Mouse (Mus musculus): ENCODE measurements at regions not wholly inside any gene's neighbourhood (a gene's known extent, or its start where the extent isn't known, plus 50 kb on each side); places are given as distances from the start of the nearest gene placed in this dataset.

GRCm38 (mm10) chr10:15179585-15179984 is 461.6 kb upstream of the Gje1 start:
- H3K27ac ChIP-seq (ENCODE audit: control insufficient read depth, insufficient read depth, low read depth, low read length, poor library complexity) = no peak overlapping the region
- H3K4me1 ChIP-seq (ENCODE audit: control insufficient read depth, insufficient read depth, low read length) = no peaks in the 10 kb centered on the region
- TF ChIP-seq CTCF (IDR thresholded peaks at IDR 0.05; ENCODE audit: control insufficient read depth, insufficient read depth, low read length) (no peak), POLR2A (IDR thresholded peaks at IDR 0.05; ENCODE audit: borderline replicate concordance, control insufficient read depth, low read depth, low read length) (no peak)
- H3K4me3 ChIP-seq (replicated peaks; ENCODE audit: control insufficient read depth, low read depth, low read length) = no peak overlapping the region
- 85% methylated on average over 6 of the region's 6 CpGs for WGBS

GRCm38 (mm10) chr10:15174421-15174820 is 456.4 kb upstream of the Gje1 start:
- 64% methylated on average over 1 of the region's 1 CpGs for WGBS
- H3K4me3 ChIP-seq (replicated peaks; ENCODE audit: control insufficient read depth, low read depth, low read length) = no peak overlapping the region

GRCm38 (mm10) chr10:15172558-15172957 is 454.5 kb upstream of the Gje1 start:
- TF ChIP-seq POLR2A (IDR thresholded peaks at IDR 0.05; ENCODE audit: borderline replicate concordance, control insufficient read depth, low read depth, low read length) (no peak), CTCF (IDR thresholded peaks at IDR 0.05; ENCODE audit: control insufficient read depth, insufficient read depth, low read length) (no peak)
- WGBS = 57% methylated on average over 1 of the region's 1 CpGs

More at GRCm38 (mm10) chr10:15174421-15174820, 456.4 kb upstream of the Gje1 start:
- Histone ChIP-seq H3K27ac (ENCODE audit: control insufficient read depth, insufficient read depth, low read depth, low read length, poor library complexity) (no peak overlapping the region), H3K4me1 (ENCODE audit: control insufficient read depth, insufficient read depth, low read length) (no peaks in the 10 kb centered on the region)
- TF ChIP-seq POLR2A (IDR thresholded peaks at IDR 0.05; ENCODE audit: borderline replicate concordance, control insufficient read depth, low read depth, low read length) (no peak), CTCF (IDR thresholded peaks at IDR 0.05; ENCODE audit: control insufficient read depth, insufficient read depth, low read length) (no peak)

GRCm38 (mm10) chr10:15140703-15141102 is 422.7 kb upstream of the Gje1 start:
- H3K4me1 ChIP-seq (ENCODE audit: control insufficient read depth, insufficient read depth, low read length) = no peaks in the 10 kb centered on the region
- 65% methylated on average over 2 of the region's 2 CpGs for WGBS
- TF ChIP-seq POLR2A (IDR thresholded peaks at IDR 0.05; ENCODE audit: borderline replicate concordance, control insufficient read depth, low read depth, low read length) = no peak
- no peak for TF ChIP-seq CTCF (IDR thresholded peaks at IDR 0.05; ENCODE audit: control insufficient read depth, insufficient read depth, low read length)
- H3K27ac ChIP-seq (ENCODE audit: control insufficient read depth, insufficient read depth, low read depth, low read length, poor library complexity) = no peak overlapping the region
- no peak overlapping the region for H3K4me3 ChIP-seq (replicated peaks; ENCODE audit: control insufficient read depth, low read depth, low read length)

More at GRCm38 (mm10) chr10:15172558-15172957, 454.5 kb upstream of the Gje1 start:
- H3K4me3 ChIP-seq (replicated peaks; ENCODE audit: control insufficient read depth, low read depth, low read length) = no peak overlapping the region
- H3K27ac ChIP-seq (ENCODE audit: control insufficient read depth, insufficient read depth, low read depth, low read length, poor library complexity) = no peak overlapping the region
- no peaks in the 10 kb centered on the region for H3K4me1 ChIP-seq (ENCODE audit: control insufficient read depth, insufficient read depth, low read length)
